ENCODE assay signal across 15 mouse cellular contexts in the genomic region with DNA sequence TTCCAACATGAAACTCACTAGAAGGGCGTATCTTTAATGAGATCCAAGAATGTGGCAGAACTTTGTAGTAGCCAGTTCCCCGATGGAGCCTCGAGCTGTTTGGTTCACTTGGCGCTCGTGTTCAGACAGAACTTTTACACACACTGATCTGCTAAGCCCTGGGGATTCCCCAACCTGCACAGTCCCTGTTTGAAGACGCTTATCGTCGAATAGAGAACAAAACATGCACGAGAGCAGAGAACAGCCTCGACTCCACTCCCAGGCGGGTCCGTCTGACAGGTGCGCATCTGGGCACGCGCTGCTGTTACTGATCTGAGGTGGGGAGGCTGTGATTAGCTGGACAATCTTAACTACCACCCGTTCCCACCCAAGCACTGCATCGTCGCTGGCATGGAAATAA.
A peak's percentile ranks its signal among the peaks of the same experiment; 100 is the strongest.
DNase-seq lines count a peak whose midpoint lies in the region; ATAC-seq and TF ChIP-seq lines count a peak whose summit lies in the region.
"Had no signal": no experiment of that assay in that cellular context is flagged by ENCODE, and none has a peak within 500 bp of the region (broad histone marks: within the 10 kb centered on the region; RNA-seq: fewer than 3 reads in every experiment).

No protein-coding gene starts in this region.

- H3K27ac ChIP-seq in liver, embryonic 12.5 days, result 0 out of 2 replicates have a peak overlapping the region, but pooled peaks have one; percentile 1
- H3K27ac ChIP-seq in liver, postnatal 0 days (ENCODE audit: low read depth), result no peak overlapping the region
- H3K27ac ChIP-seq in bone marrow macrophage, adult 2 months (ENCODE audit: insufficient read depth, low read depth, low read length), result peak overlapping the region; percentile 38; the same call in 1 of the 2 replicates
- H3K27ac ChIP-seq: forebrain, embryonic 10.5 days; hindbrain, postnatal 0 days; neural tube, embryonic 12.5 days had no signal

- H3K4me1 ChIP-seq in liver, embryonic 12.5 days, result peaks cover 49% of the 10 kb centered on the region
- peaks cover 16% of the 10 kb centered on the region for H3K4me1 ChIP-seq in liver, postnatal 0 days (ENCODE audit: insufficient read depth)
- H3K4me1 ChIP-seq in bone marrow macrophage, adult 2 months (ENCODE audit: control insufficient read depth, insufficient read depth, low read length), result peaks cover 34% of the 10 kb centered on the region

- DNase-seq in liver, postnatal 0 days, result no peak
- DNase-seq in thymus, postnatal 4 days, result peak; percentile 50
- DNase-seq in gastrocnemius, postnatal 36 days, result no peak
- DNase-seq in left cerebral cortex, adult 11 months (ENCODE audit: low spot score), result no peak
- DNase-seq: cerebellum, adult 18-20 months; gastrocnemius, adult 2 months; midbrain, embryonic 14.5 days had no signal

- no peak for TF ChIP-seq CTCF in liver, postnatal 0 days (IDR thresholded peaks at IDR 0.05; ENCODE audit: low read depth)
- TF ChIP-seq CTCF in bone marrow macrophage, adult 2 months (IDR thresholded peaks at IDR 0.05; ENCODE audit: low read depth, low read length), result no peak

- no peak for TF ChIP-seq EP300 in liver, postnatal 0 days (IDR thresholded peaks at IDR 0.05; ENCODE audit: low read depth)

- H3K9ac ChIP-seq in liver, embryonic 12.5 days, result no peak overlapping the region
- no peak overlapping the region for H3K9ac ChIP-seq in liver, postnatal 0 days (replicated peaks)
- H3K9ac ChIP-seq: neural tube, embryonic 12.5 days had no signal

- ATAC-seq in liver, embryonic 12.5 days, result no peak
- no peak for ATAC-seq in liver, postnatal 0 days
- peak; percentile 53 for ATAC-seq in neutrophil, adult 5-6 weeks (ENCODE audit: extremely low read depth, insufficient number of reproducible peaks, low FRiP score, poor library complexity, severe bottlenecking)
- ATAC-seq: hindbrain, postnatal 0 days had no signal

- no peak overlapping the region for H3K4me2 ChIP-seq in liver, embryonic 12.5 days
- H3K4me2 ChIP-seq in liver, postnatal 0 days (ENCODE audit: low read depth, low read length), result no peak overlapping the region
- H3K4me2 ChIP-seq: heart, embryonic 11.5 days; neural tube, embryonic 12.5 days had no signal

- H3K9me3 ChIP-seq in liver, embryonic 12.5 days (replicated peaks), result no peaks in the 10 kb centered on the region
- no peaks in the 10 kb centered on the region for H3K9me3 ChIP-seq in liver, postnatal 0 days (ENCODE audit: low read length)
- H3K9me3 ChIP-seq: forebrain, embryonic 10.5 days; neural tube, embryonic 12.5 days had no signal

- intact Hi-C loops in gastrocnemius, postnatal 36 days (cut with DNase I), result no loop called here

- H3K4me3 ChIP-seq in liver, embryonic 12.5 days, result no peak overlapping the region
- no peak overlapping the region for H3K4me3 ChIP-seq in liver, postnatal 0 days (ENCODE audit: low read depth, low read length)
- no peak overlapping the region for H3K4me3 ChIP-seq in bone marrow macrophage, adult 2 months (ENCODE audit: insufficient read depth, low read length)
- H3K4me3 ChIP-seq: forebrain, embryonic 10.5 days; neural tube, embryonic 12.5 days had no signal

- no peak for TF ChIP-seq POLR2A in bone marrow macrophage, adult 2 months (IDR thresholded peaks at IDR 0.05; ENCODE audit: borderline replicate concordance, low read depth, low read length)

- H3K36me3 ChIP-seq in liver, embryonic 12.5 days, result no peaks in the 10 kb centered on the region
- no peaks in the 10 kb centered on the region for H3K36me3 ChIP-seq in liver, postnatal 0 days (replicated peaks; ENCODE audit: insufficient read depth, low read length)
- H3K36me3 ChIP-seq: forebrain, embryonic 10.5 days; G1E; neural tube, embryonic 12.5 days had no signal

- H3K27me3 ChIP-seq in liver, embryonic 12.5 days (replicated peaks), result no peaks in the 10 kb centered on the region; the same call in 1 of the 2 replicates
- no peaks in the 10 kb centered on the region for H3K27me3 ChIP-seq in liver, postnatal 0 days (ENCODE audit: insufficient read depth, low read length)
- H3K27me3 ChIP-seq: neural tube, embryonic 12.5 days had no signal

- 47% methylated on average over 18 of the region's 18 CpGs for WGBS in liver, embryonic 12.5 days (ENCODE audit: insufficient replicate concordance)
- 45% methylated on average over 18 of the region's 18 CpGs for WGBS in liver, postnatal 0 days (ENCODE audit: insufficient replicate concordance)
